Mouse (Mus musculus) cerebellum, adult 18-20 months (tissue): Measurements from ENCODE around the gene Zswim4.
A peak's percentile ranks its signal among the peaks of the same experiment; 100 is the strongest.
"Not testable (repeated sequence)": the region's sequence is repeated elsewhere in the genome, so short reads cannot be mapped to it uniquely, and the experiment has no call there.

Experiments
- DNase-seq, 2 experiments: peaks; one replicate each; pipeline ENCODE4 v3.0.0; 2021

Zswim4 gene

GRCm38 (mm10) chr8:84236998-84237473 lies at the start of gene Zswim4:
Gene Zswim4, minus strand, starts transcription at chr8:84237055.
- peak; percentile 98 to 99 for DNase-seq

DNA sequence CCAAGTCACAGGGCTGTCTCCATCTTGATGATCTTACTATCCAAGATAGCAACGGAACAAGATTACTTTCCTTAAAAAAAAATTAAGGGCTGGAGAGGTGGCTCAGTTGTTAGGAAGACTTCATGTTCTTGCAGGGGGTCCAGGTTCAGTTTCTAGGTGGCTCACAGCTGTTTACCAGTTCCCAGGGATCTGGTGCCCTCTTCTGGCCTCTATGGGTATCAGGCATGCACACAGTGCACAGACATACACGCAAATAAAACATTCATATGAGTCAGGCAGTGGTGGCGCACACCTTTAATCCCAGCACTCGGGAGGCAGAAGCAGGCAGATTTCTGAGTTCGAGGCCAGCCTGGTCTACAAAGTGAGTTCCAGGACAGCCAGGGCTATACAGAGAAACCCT lies 48.8 kb upstream of the Zswim4 start:
- DNase-seq = not testable (repeated sequence)

DNA sequence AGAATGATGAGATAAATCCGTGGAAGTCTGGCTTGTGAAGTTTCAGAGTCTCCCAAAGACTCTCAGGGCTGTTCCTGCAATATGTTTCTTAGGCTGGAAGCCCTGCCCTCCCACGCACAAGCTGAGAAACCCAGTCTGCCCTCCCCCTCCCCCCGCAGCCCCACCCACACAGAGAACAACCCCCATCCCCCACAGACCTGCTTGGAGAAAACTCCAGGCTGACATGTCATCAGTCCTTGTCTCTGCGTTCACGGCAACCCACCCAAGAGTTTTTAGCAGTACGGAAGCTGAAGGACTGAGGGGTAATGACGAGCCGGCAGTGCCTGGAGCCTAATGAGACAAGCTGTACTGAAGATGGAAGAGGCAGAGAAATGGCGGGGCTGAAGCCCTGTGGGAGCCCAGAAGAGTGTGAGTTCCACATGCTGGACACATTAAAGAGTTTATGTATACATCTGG lies 47.8 kb upstream of the Zswim4 start:
- no peak for DNase-seq

- DNase-seq = no peak
These were observed 43.9 kb upstream of the Zswim4 start for GRCm38 (mm10) chr8:84280777-84281176.

- DNase-seq = no peak
These were observed 39.6 kb upstream of the Zswim4 start for GRCm38 (mm10) chr8:84276447-84276846.

DNA sequence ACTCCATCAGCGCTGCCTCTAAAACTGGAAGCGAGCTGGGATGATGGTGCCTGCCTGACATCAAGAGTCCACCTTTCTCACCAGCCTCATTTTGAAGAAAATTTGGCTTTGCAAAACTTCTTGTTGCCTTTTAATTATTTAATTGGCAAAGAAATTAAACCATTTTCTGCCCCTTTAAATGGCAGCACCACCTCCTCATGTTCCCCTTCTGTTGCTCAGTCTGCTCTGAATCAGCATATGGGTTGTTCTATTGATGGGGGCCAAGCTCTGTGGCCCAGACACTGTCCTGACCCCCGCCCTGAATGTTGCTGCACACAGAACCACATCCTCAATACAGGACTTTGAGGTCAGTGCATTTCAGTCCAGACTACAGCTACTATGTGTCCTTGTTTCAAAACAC lies 37.1 kb upstream of the Zswim4 start:
- DNase-seq = no peak

DNA sequence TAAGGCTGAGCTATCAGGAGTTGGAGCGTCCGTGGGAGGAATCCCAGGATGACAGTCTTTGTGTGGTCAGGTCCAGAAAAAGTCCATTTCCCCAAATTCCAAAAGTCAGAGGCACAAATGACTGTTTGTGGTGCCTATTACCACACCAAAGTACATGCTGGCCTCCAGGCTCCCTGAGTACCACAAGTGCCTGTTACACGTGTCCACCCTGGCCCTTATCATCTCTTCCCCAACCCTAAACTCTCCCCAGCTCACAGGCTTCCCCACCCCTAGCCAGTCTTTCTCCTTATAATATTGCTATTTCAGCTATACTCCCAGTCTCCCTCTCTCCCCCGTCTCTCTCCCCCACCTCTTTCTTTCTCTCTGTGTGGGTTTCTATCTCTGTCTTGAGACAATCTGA lies 35.4 kb upstream of the Zswim4 start:
- no peak for DNase-seq

GRCm38 (mm10) chr8:84269950-84270773 lies 33.3 kb upstream of the Zswim4 start, which contains the start of gene Ccdc130:
Gene Ccdc130, minus strand, starts transcription at chr8:84270380.
- DNase-seq = peak; percentile 100

DNA sequence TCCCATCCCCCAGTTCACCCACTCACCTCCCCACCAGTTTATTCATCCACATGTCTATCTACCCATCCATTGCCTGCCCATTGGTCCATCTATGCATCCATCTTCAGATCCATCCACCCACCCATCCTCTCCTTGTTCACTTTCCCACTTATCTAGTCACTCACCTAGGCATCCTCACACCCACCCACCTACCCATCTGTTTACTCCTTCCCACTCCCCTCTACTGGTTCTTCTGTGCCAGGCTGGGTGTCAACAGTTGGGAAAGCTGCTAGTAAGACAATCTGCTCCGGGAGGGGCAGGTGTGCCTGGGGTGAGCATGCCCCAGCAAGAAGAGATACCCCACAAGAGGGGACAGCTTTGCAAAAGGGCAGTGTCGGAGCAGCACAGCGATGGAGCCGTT lies 24.2 kb upstream of the Zswim4 start:
- DNase-seq = no peak

GRCm38 (mm10) chr8:84256822-84257610 lies 20.2 kb upstream of the Zswim4 start, which contains the start of gene Mri1:
Gene Mri1, minus strand, starts transcription at chr8:84257326.
- peak; percentile 81 to 83 for DNase-seq

DNA sequence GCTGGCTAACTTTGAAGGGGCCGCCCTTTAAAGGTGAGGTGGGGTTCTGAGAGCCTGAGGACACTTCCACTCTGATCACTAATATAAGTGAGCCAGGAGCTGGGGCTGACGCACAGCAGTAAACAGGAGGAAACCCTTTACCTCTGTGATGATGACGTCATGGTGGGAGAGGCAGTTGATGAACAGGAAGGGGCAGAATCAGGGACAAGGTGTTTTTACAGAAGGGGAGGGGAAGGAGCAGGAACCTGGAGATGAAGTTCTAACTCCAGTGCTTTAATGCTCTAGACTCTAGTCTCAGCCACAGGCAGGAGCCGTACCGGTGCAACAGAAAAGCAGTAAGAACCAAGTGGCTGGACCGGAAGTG lies 19.6 kb upstream of the Zswim4 start:
- peak in 1 of 2 experiments; percentile 30 for DNase-seq

- DNase-seq = no peak
These were observed 19.0 kb upstream of the Zswim4 start for GRCm38 (mm10) chr8:84255858-84256257.

GRCm38 (mm10) chr8:84249257-84250170 lies 12.7 kb upstream of the Zswim4 start, which contains the start of gene D8Ertd738e:
Gene D8Ertd738e, minus strand, starts transcription at chr8:84249719.
- DNase-seq = peak; percentile 88

- no peak for DNase-seq
These were observed 5.0 kb upstream of the Zswim4 start for GRCm38 (mm10) chr8:84241821-84242220.

GRCm38 (mm10) chr8:84241167-84241566 lies 4.3 kb upstream of the Zswim4 start:
- no peak for DNase-seq

DNA sequence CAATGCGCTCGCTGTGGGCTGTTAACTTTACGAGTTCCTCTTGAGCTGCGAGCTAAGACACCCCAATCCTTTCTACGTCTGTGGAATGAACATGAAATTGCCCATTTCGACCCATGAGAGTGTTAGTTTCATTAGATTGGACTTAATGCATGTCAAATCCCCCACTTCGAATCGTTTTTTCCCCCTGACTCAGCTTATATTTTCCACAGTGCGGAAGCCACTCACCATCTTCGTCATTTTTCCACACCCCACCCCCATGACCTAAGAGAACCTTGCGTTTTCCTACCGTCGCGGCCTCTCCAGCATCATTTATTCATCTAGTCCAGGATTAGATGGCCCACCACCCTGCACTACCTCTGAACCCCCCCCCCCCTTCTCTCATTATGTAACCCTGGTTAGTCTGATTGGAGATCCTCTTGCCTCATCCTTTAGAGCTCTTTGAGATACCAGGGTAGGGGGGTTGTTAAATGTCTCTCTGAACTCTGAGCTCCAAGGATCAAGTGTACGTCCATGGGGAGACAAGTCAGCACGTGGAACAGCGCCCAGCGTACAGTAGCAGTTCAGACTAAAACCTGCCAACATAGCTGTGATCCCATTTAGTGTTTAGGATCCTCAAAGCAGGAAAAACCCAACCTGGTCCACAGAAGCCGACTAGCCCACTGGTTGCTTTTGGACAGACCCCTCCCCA lies 831 bp upstream of the Zswim4 start:
- DNase-seq = no peak

- DNase-seq = no peak
These were observed 351 bp downstream of the Zswim4 start for GRCm38 (mm10) chr8:84236410-84236997.

DNA sequence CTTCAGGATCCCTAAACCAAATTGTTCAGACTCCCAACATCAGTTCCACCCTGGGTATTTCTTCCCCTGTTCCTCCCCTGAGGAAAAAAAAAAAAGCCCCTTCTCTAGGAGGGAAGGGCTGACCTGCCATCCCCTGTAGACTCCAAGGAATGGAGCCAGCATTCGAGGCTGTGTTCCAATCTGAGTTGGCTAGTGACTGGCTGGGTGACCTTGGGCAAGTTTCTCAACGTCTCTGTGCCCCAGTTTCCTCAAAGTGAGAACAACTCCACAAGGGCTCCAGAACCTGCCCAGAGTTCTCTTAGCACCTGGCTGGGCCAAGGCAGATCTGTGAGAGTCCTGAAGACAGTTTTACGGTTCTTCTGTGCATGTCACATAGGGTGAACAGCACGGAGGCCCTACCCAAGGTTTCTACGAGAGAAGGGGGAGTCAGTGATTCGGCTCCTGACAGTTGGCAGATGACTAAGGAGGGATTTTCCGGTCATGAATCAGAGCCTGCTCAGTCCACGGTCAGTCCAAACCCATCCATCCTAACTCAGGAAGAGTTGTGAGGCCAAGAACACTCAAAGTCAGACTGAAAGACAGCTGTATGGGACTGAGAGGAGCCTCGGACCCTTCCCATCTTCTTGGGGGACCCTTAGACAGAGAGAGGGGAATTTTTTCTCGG lies 977 bp downstream of the Zswim4 start:
- no peak for DNase-seq

DNA sequence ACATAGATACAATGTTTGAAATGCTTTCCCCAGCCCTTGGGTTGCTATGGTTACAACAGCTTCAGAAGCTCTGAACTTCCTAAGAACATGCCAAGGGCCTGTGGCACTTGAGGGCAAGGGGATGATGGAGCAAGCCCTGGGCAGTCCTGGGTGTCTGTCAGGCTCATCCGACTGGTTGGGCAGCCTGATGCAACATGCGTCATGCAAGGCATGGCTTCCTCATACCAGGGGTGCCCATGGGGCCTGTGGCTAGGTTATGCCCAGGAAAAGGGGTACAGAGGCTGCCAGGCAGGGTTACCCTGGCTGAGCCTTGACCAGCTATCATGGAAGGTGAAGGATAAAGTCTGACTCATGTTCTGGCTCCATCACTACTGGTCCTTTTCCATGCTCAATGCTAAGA lies 3.8 kb downstream of the Zswim4 start:
- DNase-seq = no peak

DNA sequence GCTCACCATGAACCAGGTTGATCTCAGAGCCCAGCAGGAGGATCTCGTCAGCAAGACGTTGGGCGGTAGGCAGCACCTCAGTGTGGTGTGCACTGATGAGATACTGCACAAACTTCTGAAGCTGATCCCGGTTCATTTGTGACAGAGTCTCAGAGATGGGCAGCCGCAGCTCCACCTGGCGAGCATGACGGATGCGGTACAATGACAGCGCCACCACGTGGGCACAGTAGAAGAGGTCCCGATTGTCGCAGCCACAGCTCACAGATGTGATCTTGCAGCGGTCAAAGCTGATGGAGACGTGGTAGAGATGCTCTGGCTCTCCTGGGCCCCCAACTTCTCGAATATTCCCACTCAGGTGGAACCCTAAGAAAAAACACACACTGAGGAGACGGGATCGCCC lies 6.1 kb downstream of the Zswim4 start:
- no peak for DNase-seq
